Mouse (Mus musculus) right cerebral cortex, postnatal 36 days (tissue): ENCODE measurements around the gene Rap2c.

Experiments used
- DNase-seq, 2 experiments: peaks; one replicate each; pipeline ENCODE4 v3.0.0; 2022; ENCODE audit warnings: low spot score in 2 of 2, mixed read lengths in 1 of 2

Gene Rap2c

GRCm38 (mm10) chrX:50969907-50970306 lies 47.9 kb downstream of the Rap2c start:
- no peak for DNase-seq

DNA sequence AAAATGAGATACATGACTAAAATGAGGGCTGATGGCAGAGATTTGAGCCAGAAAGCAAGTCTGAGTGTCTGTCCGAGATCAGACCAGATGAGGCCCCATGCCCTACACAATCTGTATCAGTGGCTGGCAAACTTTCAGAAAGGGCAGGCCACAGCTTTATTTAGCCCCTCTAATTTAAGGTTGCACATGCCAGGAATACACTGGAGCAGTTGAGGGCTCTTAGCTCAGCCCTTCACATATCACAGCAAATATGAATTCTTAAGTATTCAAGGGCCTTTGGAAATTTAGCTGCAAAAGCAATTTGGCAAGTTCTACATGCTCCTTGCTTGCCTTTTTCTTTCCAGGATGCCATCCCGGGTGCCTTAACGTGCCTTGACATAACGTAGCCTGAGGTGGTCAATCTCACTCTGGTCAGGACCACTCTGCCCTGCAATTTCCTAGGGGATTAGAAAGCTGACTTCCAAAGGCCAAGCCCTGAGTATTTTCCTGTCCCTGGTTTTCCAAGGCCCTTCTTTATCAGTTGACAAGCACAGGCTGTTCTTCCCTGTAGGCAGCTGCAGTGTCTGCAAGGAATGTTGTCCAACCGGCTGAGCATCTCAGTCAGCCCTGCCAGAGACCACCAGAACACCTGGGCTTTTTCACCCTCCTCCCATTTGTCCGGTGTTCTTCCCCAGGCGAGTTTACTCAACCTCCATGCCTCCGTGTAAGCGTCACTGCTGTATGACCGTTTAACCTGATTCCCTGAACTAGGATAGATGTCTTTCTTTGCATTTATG lies 49.5 kb downstream of the Rap2c start:
- DNase-seq, result no peak

DNA sequence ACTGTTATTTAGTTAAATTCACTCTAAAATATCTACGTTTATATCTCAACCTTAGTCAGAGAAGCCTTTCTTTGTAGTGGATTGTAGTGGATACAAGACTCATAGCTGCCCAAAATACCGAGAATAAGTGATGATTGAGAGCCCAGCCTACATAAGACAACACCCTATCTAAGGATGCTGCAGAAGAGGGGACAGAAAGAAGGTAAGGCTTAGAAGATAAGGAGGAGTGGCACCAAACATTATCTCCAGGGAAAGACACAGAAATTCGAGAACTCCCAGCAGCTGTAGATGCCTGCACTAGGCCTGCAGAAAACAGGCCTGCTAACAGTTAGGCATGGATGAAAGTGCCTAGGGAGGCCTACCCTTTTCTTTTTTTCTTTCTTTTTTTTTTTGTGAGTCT lies 52.7 kb downstream of the Rap2c start:
- no peak for DNase-seq

DNA sequence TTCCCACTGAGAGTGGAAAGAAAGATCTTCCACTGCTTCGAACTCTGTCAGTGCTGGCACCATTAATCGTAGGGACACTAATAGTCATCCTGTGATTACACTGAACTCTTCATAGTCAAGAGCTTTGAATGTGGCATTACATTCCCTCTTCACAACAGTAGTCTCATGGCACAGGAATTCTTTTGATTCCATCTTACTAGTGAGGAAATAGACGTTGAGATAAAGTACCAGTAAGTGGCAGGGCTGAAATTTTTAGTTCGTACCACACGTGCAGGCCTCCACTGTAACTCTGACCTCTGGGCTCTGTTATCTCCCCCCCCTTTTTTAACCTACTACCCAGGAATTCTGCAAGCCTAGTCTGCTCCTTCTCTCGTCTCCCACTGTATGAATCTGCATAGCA lies 54.9 kb downstream of the Rap2c start:
- DNase-seq, result no peak
